Mouse (Mus musculus): ENCODE measurements at regions not wholly inside any gene's neighbourhood (a gene's known extent, or its start where the extent isn't known, plus 50 kb on each side); places are given as distances from the start of the nearest gene placed in this dataset.
"Not testable (repeated sequence)": the region's sequence is repeated elsewhere in the genome, so short reads cannot be mapped to it uniquely, and the experiment has no call there.

GRCm38 (mm10) chr7:60622271-60623249 is 482.5 kb upstream of the Snrpn start:
- peak overlapping the region; percentile 34 for H3K4me2 ChIP-seq
- peak; percentile 76 for ATAC-seq (replicated peaks; ENCODE audit: low FRiP score)
- not testable (repeated sequence) for DNase-seq (ENCODE audit: low spot score); H3K36me3 ChIP-seq (ENCODE audit: control insufficient read depth, insufficient read depth, low read length); H3K9ac ChIP-seq (ENCODE audit: low read depth, low read length); H3K27ac ChIP-seq (ENCODE audit: low read depth, low read length); H3K27me3 ChIP-seq (replicated peaks; ENCODE audit: control insufficient read depth, insufficient read depth, low read length); H3K4me1 ChIP-seq (replicated peaks; ENCODE audit: control insufficient read depth, insufficient read depth, low read length); H3K9me3 ChIP-seq (ENCODE audit: control insufficient read depth, low read length)
- WGBS = 24% methylated on average over 29 of the region's 29 CpGs
- H3K4me3 ChIP-seq (ENCODE audit: low read depth, low read length) = peak overlapping the region; percentile 10; the same call in 1 of the 2 replicates

DNA sequence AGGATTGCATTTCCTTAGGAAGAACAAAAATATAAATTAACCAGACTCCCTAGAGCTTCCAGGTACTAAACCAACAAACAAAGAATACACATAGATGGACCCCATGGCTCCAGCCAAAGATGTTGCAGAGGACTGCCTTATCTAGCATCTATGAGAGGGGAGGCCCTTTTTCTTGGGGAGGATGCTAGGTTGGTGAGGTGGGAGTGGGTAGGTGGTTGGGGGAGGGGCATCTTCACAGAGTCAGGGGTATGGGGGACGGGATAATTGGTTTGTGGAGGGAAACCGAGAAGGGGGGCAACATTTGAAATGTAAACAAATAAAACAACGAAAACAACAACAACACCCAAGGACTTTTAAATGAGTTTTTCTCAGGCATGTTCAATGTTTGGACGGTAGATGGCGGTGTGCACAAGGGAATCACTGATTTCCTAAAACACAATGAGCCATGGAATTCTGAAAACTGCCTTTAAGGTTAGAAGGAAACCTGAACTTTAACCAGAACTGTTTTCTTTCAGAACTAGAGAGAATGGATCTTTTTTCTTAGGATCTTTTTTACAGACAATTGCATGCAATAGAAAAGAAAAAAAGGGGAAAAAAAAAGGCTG is 477.2 kb upstream of the Snrpn start:
- not testable (repeated sequence) for H3K27me3 ChIP-seq (replicated peaks; ENCODE audit: control insufficient read depth, insufficient read depth, low read length); ATAC-seq (replicated peaks; ENCODE audit: low FRiP score); H3K4me1 ChIP-seq (replicated peaks; ENCODE audit: control insufficient read depth, insufficient read depth, low read length); DNase-seq (ENCODE audit: low spot score); H3K4me3 ChIP-seq (ENCODE audit: low read depth, low read length); H3K9ac ChIP-seq (ENCODE audit: low read depth, low read length); H3K9me3 ChIP-seq (ENCODE audit: control insufficient read depth, low read length); H3K4me2 ChIP-seq; H3K36me3 ChIP-seq (ENCODE audit: control insufficient read depth, insufficient read depth, low read length); H3K27ac ChIP-seq (ENCODE audit: low read depth, low read length)
- WGBS = 7% methylated on average over 5 of the region's 5 CpGs

Data from liver, embryonic 11.5 days (tissue).